Mouse (Mus musculus): ENCODE results near the gene Grid1.

Gene Grid1

DNA sequence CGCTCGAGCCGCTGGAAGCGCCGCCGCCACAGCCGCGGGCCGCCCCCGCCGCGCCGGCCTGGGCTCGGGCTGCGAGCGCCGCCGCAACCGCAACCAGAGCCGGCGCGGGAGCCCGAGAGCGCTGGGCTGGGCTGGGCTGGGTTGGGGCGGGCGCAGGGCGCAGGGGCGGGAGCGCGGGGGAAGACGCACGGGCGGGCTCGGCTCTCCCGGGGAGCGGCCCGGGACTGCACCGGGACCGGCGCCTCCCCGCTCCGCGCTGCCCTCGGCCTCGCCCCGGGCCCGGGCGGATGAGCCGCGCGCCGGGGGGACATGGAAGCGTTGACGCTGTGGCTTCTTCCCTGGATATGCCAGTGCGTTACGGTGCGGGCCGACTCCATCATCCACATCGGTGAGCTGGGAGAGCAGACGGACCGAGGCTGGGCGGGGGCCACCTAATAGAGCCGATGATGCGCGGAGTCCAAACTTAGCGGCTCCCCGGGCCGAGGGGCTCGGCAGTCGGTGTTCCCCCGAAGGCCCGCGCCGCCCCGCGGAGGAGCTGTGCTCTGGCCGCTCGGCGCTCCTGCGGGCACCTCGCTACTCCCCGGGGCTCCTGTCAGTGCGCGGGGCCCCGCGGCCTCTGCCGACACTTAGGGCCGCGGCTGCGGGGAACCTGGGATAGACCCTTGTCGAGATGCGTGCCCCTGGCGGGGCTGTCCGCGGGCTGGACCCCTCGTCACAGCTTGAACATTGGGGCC lies at the start of gene Grid1:
TSS of gene Grid1 (plus strand) at position 190 of the 734 bp plus-strand sequence.
- peak in 1 of 2 experiments; percentile 13 for DNase-seq (ENCODE audit: low spot score in 2 of 2)

DNA sequence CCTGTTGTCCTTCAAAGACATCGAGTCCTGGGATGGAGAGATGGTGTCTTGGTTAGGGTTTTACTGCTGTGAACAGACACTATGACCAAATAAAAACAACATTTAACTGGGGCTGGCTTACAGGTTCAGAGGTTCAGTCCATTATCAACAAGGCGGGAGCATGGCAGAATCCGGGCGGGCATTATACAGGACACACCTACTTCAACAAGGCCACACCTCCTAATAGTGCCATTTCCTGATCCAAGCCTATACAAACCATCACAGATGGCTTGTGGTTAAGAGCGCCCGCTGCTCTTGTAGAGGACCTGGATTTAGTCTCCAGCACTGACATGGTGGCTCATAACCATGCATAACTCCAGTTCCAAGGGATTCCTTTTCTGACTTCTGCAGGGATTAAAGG lies 49.4 kb upstream of the Grid1 start:
- DNase-seq (ENCODE audit: low spot score in 2 of 2), result no peak

DNA sequence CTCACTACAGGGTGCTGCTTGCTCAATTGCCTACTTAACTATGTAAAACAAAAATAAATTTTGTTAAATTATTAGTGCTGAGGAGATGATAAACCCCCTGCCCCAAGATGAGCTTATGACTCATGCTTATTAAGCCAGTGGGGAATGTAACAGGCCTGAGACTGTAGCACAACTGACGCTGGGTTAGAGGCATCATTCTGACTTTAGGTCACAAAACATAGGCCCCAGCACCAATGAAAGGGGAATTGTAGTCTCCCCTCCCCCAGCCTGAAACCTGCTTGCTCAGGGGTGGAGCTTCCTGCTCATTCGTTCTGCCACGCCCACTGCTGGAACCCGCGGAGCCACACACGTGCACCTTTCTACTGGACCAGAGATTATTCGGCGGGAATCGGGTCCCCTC lies 48.3 kb upstream of the Grid1 start:
- no peak for DNase-seq (ENCODE audit: low spot score in 2 of 2)

DNA sequence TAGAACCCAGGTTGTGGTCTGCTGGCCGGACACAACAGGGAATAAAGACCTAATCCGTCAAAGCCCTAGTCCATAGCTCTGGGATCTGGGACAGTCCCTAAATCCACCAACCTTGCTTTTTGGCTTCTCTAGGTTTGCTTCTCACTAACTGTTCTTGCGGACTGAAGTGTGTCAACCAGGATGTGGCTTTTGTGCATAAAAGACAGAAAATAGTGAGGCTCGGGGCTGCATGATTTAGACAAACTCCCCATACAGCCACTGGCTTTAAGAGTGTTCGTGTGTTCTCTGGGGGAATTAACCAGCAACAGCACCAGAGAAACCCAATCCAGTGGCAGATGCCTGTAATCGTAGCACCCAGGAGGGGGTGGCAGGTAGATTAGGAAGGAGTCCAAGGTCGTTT lies 47.8 kb upstream of the Grid1 start:
- no peak for DNase-seq (ENCODE audit: low spot score in 2 of 2)

DNA sequence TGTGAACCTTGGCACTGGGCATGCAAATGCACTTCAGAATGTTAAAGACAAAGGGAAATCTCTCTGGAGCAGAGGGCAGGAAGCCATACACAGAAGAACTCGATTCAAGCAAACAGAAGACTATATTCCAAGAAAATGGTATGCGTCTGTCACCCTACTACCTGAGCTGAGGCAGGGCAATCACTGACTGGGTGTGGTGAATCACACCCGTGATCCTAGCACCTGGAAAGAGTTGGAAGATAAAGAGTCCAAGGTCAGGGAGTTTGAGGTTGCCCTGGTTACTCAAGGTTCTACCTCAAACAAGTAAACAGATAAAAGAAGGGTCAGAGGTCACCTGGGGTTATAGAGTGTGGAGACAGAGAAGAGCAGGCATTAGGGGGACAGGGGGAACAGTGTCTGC lies 46.2 kb upstream of the Grid1 start:
- DNase-seq (ENCODE audit: low spot score in 2 of 2), result no peak

DNA sequence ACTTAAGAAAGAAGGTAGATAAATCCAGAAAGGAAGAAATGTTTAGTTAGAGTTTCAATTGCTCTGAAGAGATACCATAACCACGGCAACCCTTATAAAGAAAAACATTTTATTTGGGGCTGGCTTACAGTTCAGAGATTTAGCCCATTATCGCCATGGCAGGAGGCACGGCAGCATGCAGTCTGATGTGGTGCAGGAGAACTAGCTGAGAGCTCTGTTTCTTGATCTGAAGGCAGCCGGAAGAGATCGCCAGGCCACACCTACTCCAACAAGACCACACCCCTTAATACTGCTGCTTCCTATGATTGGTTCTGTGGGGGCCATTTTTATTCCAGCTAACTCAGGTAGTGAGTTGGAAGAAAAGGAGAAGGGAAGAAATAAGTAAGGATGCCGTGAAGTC lies 45.7 kb upstream of the Grid1 start:
- DNase-seq (ENCODE audit: low spot score in 2 of 2), result no peak

DNA sequence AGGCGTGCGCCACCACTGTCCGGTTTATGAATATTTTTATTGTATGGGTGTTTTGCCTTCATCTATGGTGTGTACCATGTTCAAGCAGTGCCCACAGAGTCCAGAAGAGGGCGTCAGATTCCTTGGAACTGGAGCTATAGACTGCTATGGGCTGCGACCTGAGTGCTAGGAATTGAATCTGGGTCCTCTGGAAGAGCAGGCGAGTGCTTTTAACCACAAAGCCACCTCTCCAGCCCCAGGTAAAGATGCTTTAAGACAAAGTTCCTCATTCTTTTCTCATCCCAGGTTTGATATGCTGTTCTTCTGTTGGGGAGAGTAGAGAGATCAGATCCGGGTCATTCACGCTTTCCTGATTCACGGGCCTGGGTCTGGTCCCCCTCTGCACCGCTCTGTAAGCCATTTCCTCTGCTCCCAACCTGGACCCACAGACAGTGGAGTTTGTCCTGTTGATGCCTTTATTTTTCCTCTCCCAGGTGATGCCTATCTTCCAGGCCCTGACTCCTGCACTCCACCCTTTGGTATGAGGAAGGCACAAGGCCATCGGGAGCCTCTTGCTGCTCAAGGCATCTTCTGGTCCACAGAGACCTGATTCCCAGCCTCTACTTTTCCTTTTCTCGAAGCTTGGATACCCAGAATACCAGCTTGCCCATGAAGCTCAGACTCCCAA lies 43.1 kb upstream of the Grid1 start:
- no peak for DNase-seq (ENCODE audit: low spot score in 2 of 2)

DNA sequence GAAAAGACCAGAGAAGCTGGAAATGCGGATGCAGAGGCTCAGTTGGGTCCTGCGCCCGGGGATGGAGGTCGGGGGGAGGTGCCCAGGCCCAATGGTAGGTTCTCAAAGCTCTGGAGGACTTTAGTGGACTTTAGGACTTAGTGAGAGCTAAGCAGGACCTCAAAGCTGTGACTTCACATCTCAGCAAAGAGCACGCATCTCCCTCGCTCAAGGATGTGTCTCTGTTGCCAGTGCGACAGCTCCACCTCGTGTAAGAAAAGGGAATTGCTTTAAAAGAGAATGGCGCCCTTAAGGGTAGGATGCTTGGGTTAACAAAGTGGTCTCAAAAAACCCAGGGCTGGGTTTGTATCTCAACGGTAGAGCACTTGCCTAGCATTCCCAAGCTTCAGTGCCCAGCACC lies 42.1 kb upstream of the Grid1 start:
- DNase-seq (ENCODE audit: low spot score in 2 of 2), result peak in 1 of 2 experiments; percentile 39

DNA sequence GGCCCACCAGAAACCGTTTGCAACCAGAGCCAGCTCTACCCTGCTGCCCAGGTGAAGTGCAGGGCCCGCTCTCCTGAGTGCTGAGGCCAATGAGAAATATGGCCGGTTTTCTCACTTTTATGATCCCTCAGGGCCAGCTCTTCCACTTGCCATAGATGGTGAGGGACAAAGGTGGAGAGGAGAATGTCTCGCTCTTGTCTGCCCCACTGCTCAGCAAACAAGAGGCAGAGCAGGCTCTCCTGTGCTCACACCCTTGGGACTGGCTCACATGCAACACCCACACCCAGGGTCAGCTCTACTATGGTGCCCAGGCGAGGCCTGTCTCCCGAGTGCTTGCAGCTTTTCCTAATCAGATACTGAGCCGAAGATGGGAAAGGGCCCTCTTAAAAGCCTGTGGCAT lies 41.1 kb upstream of the Grid1 start:
- DNase-seq (ENCODE audit: low spot score in 2 of 2), result no peak

DNA sequence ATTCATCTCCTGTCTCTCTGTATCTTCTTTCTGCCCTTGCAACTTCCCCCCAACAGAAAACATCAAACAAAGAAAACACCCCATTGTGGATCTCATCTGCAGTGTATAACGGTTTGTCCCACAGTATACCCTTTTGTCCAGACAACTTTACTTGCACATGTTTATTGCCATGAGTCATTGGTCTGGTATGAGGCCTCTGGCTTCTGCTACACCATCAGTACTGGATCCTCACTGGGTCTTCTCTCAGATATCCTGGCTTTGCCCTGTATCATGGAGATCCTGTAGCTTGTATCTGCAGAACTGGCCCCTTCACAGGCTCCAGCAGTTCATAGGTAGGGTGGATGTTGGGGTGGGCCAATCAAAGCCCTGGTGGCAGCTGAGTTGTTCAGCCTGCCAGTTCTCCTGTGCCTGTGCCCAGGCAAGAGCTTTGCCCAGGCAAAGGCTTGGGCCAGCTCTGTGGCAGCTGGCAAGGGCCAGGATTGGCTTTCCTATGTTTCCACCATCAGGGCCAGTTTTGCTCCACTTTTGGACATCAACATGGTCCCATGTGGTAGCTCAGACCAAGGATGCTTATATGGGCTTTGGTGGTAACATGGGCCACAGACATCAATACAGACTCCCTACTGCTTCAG lies 26.4 kb upstream of the Grid1 start:
- no peak for DNase-seq (ENCODE audit: low spot score in 2 of 2)

DNA sequence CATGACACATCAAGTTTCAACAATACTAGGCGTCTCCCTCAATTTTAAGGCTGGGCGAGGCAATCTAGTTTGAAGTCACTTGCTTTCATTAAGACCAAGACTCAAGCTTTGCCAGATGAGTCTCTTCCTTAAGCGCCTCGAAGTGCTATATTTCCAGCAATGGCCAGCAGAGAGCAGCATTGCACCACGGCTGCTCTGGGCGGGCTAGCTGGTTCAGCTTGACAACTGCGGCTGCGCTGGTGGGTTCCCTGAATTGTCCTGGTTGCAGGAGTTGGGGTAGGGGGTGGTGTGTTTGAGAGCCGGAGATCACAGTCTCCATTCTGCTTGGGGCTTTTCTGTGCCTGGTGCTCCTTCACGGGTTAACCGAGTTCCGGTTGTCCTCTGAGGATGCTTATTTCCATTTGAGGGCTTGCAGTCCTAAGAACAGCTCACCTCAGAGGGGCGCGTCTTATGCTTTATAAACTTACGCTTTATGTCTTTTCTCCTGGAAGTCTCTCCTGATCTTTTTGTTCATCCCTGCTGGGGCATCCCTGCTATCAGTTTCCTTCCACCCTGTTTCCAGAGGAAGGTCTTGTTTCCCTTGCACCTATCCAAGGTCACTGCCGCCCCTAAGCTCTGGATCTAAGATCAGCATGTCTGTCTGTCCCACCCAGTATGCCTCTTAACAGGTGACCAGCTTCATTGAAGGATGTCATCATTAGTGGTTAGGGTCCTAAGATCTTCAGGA lies 9.0 kb upstream of the Grid1 start:
- peak; percentile 38 to 70 for DNase-seq (ENCODE audit: low spot score in 2 of 2)

DNA sequence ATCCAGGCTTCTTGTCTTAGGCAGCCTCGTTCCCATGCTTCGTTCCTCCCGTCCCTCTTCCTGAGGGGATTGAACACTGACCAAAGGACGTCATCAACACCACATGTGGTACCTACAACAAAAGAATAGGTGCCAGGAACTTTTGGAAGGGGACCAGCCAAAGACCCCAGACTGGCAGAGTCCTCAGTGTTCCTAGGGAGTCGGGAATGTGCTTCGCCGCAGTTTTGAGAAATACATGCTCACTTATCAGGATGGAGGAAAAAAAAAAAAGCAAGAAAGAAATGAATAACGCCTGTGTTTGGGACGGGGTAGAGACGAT lies 8.5 kb upstream of the Grid1 start:
- no peak for DNase-seq (ENCODE audit: low spot score in 2 of 2)

DNA sequence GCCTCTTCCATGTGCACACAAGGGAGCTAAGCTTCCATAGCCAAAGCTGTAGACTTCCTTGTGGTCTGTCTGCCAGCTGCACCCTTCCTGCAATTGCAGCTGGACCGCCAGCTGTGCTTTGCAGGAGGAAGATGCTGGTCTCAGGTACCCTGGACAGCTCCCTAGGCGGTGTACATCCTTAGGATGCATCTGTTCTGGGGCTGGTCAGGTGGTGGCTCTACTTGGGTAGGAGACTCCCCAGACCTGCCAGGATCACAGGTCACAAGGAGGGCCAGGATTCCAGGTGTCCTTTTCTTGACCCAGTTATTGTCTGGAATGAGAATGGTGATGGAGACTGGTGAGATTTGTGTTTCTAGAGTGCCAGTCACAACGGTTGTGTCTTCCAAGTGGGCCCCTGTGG lies 3.6 kb upstream of the Grid1 start:
- DNase-seq (ENCODE audit: low spot score in 2 of 2), result peak in 1 of 2 experiments; percentile 17

DNA sequence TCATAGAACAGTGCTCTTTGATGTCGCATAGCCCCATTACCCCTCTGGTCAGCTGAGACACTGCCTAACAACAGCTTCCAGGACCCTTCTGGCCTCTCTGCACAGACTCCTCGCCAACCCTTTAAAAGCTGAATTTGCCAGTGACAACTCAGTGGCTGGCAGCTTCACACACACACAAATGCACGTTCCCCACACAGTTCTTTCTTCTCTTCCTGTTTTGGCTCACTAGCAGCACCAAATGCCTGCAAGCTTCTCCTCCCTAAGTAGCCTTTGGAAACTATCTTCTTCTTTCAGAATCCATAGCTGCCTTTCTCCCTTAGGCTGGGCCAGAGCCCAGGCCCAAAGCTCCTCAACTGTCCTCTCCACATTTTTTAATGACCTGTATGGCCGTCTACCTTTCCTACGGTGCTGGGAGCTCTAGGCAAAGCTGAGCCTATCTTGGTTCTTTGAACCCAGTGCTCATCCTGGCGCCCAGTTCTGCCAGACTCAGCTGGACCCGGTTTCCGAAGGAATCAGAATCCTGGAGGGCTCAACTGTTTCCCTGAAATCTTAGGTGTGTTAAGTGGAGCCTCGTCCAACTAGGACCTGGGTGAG lies 1.4 kb upstream of the Grid1 start:
- peak in 1 of 2 experiments; percentile 7 for DNase-seq (ENCODE audit: low spot score in 2 of 2)

DNA sequence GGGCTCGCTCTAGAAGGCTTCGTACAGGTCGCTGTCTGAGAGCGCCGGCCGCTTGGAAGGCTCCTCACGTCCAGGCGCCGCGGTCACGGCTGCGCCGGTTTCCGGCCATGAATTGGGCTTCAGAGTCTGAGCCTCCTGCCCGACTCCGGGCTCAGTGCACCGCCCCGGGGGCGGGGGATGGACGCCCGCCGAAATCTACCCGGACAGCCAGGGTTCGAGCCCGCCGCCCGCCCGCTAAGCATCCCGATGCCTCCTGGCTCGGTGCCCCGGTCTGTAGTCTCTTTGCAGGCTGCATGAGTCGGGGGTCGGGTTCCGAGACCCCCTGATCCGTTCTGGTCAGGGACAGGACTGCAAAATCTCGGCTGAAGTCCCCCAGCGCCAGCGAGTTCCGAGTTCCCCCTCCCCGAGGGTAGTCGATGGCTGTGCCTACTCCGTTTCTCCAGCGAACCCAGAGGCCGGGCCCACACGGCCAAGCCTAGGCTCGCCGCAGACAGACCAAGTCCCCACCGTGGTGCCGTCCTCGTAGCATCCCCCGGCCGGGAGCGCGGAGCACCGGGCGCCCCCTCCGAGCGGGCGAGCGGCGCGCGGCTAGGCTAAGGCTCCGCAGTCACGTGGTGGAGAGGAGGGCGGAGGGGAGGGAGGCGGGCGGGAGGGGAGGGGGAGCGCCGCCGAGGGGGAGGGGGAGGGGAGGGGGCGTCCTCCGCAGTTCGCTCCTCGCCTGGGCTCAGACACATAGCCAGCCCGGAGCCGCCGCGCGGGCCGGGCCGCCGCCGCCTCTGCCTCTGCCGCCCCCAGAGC lies 588 bp upstream of the Grid1 start:
- DNase-seq (ENCODE audit: low spot score in 2 of 2), result peak in 1 of 2 experiments; percentile 13

DNA sequence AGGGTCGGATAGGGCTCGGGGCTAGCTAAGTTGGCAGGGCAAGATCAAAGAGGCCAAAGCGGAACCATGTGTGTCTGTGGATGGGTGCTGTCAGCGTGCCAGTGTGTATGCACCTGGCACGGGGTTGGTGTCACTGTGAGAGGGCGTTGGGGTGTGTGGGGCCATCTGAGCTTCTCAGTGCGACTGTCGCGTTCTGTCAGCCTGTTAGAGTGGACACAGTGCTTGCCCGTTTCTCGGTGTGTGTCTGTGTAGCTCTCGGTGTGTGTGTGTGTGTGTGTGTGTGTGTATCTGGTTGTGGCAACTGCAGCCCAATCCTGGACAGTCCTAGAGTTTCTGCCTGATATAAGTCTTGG lies 721 bp downstream of the Grid1 start:
- DNase-seq (ENCODE audit: low spot score in 2 of 2), result peak in 1 of 2 experiments; percentile 9

DNA sequence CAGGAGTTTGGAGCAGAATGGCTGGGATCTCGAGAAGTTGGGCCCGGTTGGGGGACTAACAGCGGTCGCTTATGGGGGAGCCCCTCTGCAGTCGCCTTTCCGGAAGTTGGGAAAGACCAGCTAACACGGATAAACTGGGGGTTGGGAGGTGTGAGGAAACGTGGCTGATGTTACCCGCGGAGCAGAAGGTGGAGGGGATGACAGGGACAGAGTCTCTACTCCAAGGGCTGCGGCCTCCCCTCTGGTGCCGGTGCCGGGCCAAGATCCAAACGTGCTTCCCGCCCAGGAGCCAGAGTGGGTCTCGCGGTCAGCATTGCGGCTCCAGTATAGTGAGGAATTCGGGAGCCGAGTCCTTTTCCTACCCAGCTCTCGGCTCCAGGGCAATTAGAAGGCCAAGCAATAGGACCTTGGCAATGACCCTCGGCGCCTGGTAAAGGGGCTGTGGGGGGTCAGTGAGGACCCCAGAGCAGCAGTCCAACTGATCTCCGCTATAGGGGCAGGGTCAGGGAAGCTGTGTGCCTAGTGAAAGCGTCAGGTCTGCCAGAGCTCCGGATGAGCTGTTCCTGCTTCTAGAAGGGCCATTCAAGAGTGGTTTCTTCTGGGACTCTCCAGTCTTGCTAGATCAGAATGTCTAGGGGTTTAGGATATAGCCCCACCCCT lies 1.4 kb downstream of the Grid1 start:
- peak in 1 of 2 experiments; percentile 8 for DNase-seq (ENCODE audit: low spot score in 2 of 2)

DNA sequence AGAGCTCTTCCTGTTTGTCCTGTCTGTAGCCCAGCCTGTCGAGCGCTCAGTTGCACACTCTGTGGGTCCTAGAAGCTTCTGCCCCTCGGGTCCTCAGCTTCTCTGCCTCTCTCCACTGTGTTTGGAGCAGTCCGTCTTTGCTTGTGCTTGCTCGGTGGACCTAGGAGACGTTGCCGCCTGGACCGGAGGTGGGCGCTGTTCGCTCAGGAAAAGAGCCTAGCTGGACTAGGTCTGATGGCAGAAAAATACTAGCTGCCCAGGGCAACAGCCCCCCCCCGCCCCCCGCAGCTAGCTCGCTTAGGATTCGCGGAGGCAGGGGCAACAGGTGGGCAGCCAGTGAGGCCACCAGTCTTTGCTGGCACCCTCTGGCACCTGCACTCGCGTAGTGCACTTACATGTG lies 3.2 kb downstream of the Grid1 start:
- peak in 1 of 2 experiments; percentile 8 for DNase-seq (ENCODE audit: low spot score in 2 of 2)

DNA sequence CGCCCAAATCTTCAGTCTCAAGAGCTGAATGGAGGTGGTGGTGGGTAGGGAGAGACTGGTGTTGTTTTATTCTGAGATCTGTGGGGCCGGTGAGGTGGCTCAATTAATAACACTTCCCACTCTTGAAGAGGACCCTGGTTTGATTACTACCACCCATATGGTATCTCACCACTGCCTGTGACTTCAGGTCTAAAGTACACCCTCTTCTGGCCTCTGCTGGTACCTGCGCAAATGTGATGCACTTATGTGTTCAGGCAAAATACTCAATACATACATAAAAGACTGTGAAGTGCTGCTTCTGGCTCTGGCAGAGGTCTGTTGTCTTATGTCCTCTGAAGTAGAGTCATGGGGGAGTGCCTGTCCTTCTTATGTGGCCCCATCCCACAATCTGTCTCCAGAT lies 4.3 kb downstream of the Grid1 start:
- peak in 1 of 2 experiments; percentile 5 for DNase-seq (ENCODE audit: low spot score in 2 of 2)

DNA sequence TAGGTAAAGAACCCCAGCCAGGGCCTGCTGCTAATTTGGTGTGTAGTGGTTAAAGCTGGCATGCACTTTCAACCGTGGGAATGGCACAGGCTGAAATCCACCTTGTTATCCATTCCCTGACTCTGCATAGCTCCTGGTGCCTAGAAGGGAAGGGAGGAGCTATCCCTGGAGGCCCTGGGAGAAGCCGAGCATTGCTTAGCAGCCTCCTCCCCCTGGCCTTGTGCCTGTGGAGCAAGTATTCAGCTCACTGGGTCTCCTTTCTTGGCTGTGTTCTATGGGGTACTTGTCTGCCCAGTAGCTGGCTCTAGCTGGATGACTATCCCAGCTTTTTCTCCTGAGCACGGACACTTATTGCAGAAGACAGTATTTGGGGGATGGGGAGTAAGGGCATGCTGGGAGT lies 6.0 kb downstream of the Grid1 start:
- no peak for DNase-seq (ENCODE audit: low spot score in 2 of 2)

DNA sequence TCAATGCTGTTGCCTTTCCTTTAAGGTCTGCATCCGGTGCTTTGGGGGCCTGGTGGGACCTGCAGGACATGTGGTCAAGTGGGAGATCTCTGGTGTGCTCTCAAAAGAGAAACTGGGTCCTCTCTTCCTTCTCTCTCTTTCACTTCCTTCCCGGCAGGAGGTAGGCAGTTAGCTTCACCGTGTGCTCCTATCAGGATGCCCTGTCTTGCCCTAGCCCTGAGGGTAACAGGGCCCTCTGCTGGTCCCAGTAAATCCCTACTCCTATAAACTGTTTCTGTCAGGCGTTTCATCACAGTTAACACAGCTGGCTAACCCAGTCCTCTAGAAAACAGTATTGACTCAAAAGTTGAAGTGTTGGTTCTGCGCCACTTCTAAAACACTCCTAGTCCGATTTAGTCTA lies 9.9 kb downstream of the Grid1 start:
- no peak for DNase-seq (ENCODE audit: low spot score in 2 of 2)
